Mouse (Mus musculus): ENCODE results near the gene Sirt7. TPM values are rescaled to one million over a fixed set of nuclear protein-coding genes. Genes with fewer than 3 reads are reported as not detected.

Gene Sirt7
- total and polyA plus RNA-seq, 3 experiments, result 72.3 to 78.2 TPM; not detected in 1

DNA sequence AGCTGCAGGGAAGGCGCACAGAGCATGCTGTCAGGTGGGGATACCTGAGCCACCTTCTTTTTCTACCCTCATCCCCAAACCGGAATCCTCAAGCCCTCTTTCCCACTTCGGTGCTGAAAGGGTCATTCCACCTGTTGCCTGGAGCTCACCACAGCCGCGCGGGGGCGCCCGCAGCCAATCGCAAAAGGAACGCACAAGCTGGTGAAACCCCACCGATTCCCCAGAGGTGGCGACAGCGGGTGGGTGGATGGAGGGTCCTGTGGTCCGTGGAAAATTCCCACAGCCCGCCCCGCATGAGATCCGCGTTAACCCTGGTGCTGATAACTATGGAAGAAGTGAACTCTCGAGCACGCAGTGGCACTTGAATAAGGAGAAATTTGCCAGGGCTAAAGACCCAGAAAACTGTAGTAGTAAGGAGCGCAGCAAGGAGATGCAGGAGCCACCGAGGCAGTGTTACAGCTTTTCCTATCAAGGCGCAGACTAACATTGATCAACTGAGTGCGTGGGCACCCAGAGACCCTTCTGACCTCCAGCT, 33.9 kb upstream of the Sirt7 start:
- Histone ChIP-seq H3K27ac (ENCODE audit: control insufficient read depth, low read depth, low read length) (no peak overlapping the region), H3K27me3 (ENCODE audit: control insufficient read depth in 1 of 2, insufficient read depth in 2 of 2, low read length in 2 of 2) (peaks cover 2 to 7% of the 10 kb centered on the region in 2 experiments; a peak in 3 of 4 replicates), H3K4me3 (ENCODE audit: control insufficient read depth in 1 of 2, insufficient read depth in 1 of 2, low read depth in 2 of 2, low read length in 2 of 2) (no peak overlapping the region), H3K79me2 (ENCODE audit: control insufficient read depth, insufficient read depth, low read length, poor library complexity) (no peaks in the 10 kb centered on the region), H3K9me3 (replicated peaks; ENCODE audit: insufficient read depth, low read length) (no peaks in the 10 kb centered on the region), H3K36me3 (ENCODE audit: control insufficient read depth in 1 of 2, insufficient read depth in 2 of 2, low read length in 2 of 2) (no peaks in the 10 kb centered on the region), H3K9ac (ENCODE audit: control insufficient read depth, low read depth, low read length, poor library complexity, severe bottlenecking) (no peak overlapping the region), H3K4me1 (ENCODE audit: control insufficient read depth in 1 of 2, insufficient read depth in 2 of 2, low read length in 2 of 2) (no peaks in the 10 kb centered on the region)
- no peak for DNase-seq (ENCODE audit: low read depth, low spot score)
- TF ChIP-seq USF2 (IDR thresholded peaks at IDR 0.05; ENCODE audit: borderline replicate concordance in 1 of 2, insufficient read depth in 1 of 2, low read depth in 1 of 2, low read length in 2 of 2), result no peak
- no peak for TF ChIP-seq CHD2 (IDR thresholded peaks at IDR 0.05; ENCODE audit: low read length)
- no peak for TF ChIP-seq E2F4 (IDR thresholded peaks at IDR 0.05; ENCODE audit: borderline replicate concordance, low read depth, low read length)
- no peak for TF ChIP-seq MAX (IDR thresholded peaks at IDR 0.05; ENCODE audit: low read length)
- TF ChIP-seq CHD1 (IDR thresholded peaks at IDR 0.05; ENCODE audit: low read depth, low read length), result no peak
- TF ChIP-seq TBP (IDR thresholded peaks at IDR 0.05; ENCODE audit: low read depth, low read length), result no peak
- no peak for TF ChIP-seq RAD21 (IDR thresholded peaks at IDR 0.05; ENCODE audit: low read depth, low read length)
- TF ChIP-seq ZNF384 (IDR thresholded peaks at IDR 0.05; ENCODE audit: low read depth, low read length), result no peak
- TF ChIP-seq MXI1 (IDR thresholded peaks at IDR 0.05; ENCODE audit: low read depth, low read length), result no peak

DNA sequence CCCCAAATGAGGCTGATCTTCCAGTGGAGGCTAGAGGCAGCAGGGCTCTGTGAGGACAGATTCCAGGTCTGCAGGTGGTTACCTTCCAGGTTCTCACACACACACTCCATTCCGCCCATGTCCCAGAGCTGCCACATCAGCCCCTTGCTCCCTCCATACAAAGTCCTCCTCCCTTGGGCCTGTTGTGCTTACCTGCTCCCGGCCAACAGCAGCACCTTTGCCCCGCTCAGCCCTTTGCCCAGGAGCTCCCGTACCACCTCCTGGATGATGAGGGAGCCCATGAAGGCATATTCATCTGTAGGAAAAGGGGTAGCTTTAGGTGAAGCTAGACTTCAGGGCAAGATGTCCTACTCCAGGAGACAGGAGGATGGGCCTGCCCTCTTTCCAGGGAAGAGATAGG, 32.3 kb upstream of the Sirt7 start:
- no peaks in the 10 kb centered on the region for H3K4me1 ChIP-seq (ENCODE audit: control insufficient read depth in 1 of 2, insufficient read depth in 2 of 2, low read length in 2 of 2)
- no peaks in the 10 kb centered on the region for H3K36me3 ChIP-seq (ENCODE audit: control insufficient read depth in 1 of 2, insufficient read depth in 2 of 2, low read length in 2 of 2)
- H3K4me3 ChIP-seq (ENCODE audit: control insufficient read depth in 1 of 2, insufficient read depth in 1 of 2, low read depth in 2 of 2, low read length in 2 of 2), result no peak overlapping the region
- H3K27me3 ChIP-seq (ENCODE audit: control insufficient read depth in 1 of 2, insufficient read depth in 2 of 2, low read length in 2 of 2), result peaks cover 2 to 7% of the 10 kb centered on the region in 2 experiments; a peak in 3 of 4 replicates
- DNase-seq (ENCODE audit: low read depth, low spot score), result no peak
- H3K79me2 ChIP-seq (ENCODE audit: control insufficient read depth, insufficient read depth, low read length, poor library complexity), result no peaks in the 10 kb centered on the region
- no peak for TF ChIP-seq RAD21 (IDR thresholded peaks at IDR 0.05; ENCODE audit: low read depth, low read length)
- no peak for TF ChIP-seq EP300 (IDR thresholded peaks at IDR 0.05; ENCODE audit: low read depth in 1 of 2, low read length in 2 of 2)
- TF ChIP-seq POLR2AphosphoS2 (IDR thresholded peaks at IDR 0.05; ENCODE audit: low read length), result no peak
- no peak for TF ChIP-seq BHLHE40 (IDR thresholded peaks at IDR 0.05; ENCODE audit: borderline replicate concordance, low read depth, low read length)
- TF ChIP-seq MAX (IDR thresholded peaks at IDR 0.05; ENCODE audit: low read length), result no peak
- no peak for TF ChIP-seq HCFC1 (IDR thresholded peaks at IDR 0.05; ENCODE audit: low read depth, low read length)
- TF ChIP-seq POLR2A (IDR thresholded peaks at IDR 0.05; ENCODE audit: control insufficient read depth in 1 of 2, insufficient read depth in 1 of 2, low read depth in 1 of 2, low read length in 2 of 2, poor library complexity in 1 of 2), result no peak
- TF ChIP-seq RCOR1 (IDR thresholded peaks at IDR 0.05; ENCODE audit: low read depth, low read length), result no peak
- H3K27ac ChIP-seq (ENCODE audit: control insufficient read depth, low read depth, low read length), result no peak overlapping the region
- H3K9me3 ChIP-seq (replicated peaks; ENCODE audit: insufficient read depth, low read length), result no peaks in the 10 kb centered on the region
- no peak overlapping the region for H3K9ac ChIP-seq (ENCODE audit: control insufficient read depth, low read depth, low read length, poor library complexity, severe bottlenecking)

DNA sequence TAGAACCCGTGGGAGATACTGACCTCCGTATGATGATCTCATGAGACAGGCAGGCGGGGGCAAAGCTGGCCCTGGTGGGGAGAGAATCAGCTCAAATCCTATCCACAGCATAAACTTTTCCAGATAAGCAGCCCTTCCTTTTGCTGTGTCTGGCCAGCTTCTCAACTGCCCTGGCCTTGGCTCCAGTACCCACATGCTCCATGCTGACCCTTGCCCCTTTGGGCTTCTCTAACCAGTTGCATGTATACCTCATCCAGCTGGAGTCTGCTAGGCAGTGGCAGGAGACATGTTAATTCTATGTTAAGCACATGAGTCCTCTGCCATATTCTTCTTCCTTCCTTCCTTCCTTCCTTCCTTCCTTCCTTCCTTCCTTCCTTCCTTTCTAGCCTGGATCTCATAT, 29.7 kb upstream of the Sirt7 start:
- Histone ChIP-seq H3K27ac (ENCODE audit: control insufficient read depth, low read depth, low read length) (no peak overlapping the region), H3K9ac (ENCODE audit: control insufficient read depth, low read depth, low read length, poor library complexity, severe bottlenecking) (no peak overlapping the region), H3K79me2 (ENCODE audit: control insufficient read depth, insufficient read depth, low read length, poor library complexity) (no peaks in the 10 kb centered on the region), H3K4me3 (ENCODE audit: control insufficient read depth in 1 of 2, insufficient read depth in 1 of 2, low read depth in 2 of 2, low read length in 2 of 2) (no peak overlapping the region), H3K27me3 (ENCODE audit: control insufficient read depth in 1 of 2, insufficient read depth in 2 of 2, low read length in 2 of 2) (peaks cover 2 to 7% of the 10 kb centered on the region in 2 experiments; a peak in 3 of 4 replicates), H3K36me3 (ENCODE audit: control insufficient read depth in 1 of 2, insufficient read depth in 2 of 2, low read length in 2 of 2) (no peaks in the 10 kb centered on the region), H3K9me3 (replicated peaks; ENCODE audit: insufficient read depth, low read length) (no peaks in the 10 kb centered on the region), H3K4me1 (ENCODE audit: control insufficient read depth in 1 of 2, insufficient read depth in 2 of 2, low read length in 2 of 2) (no peaks in the 10 kb centered on the region)
- DNase-seq (ENCODE audit: low read depth, low spot score), result no peak
- TF ChIP-seq SMC3 (IDR thresholded peaks at IDR 0.05; ENCODE audit: low read depth, low read length) (no peak), BHLHE40 (IDR thresholded peaks at IDR 0.05; ENCODE audit: borderline replicate concordance, low read depth, low read length) (no peak)

All from MEL (cell line).